Mouse (Mus musculus): ENCODE results near the gene Olfr822.
"Not testable (repeated sequence)": the region's sequence is repeated elsewhere in the genome, so short reads cannot be mapped to it uniquely, and the experiment has no call there.

Olfr822 gene

GRCm38 (mm10) chr10:130070910-130071309 is at the start of gene Olfr822:
Gene Olfr822 (plus strand): TSS chr10:130071210.
- DNase-seq (ENCODE audit: low spot score in 2 of 2) = no peak

DNA sequence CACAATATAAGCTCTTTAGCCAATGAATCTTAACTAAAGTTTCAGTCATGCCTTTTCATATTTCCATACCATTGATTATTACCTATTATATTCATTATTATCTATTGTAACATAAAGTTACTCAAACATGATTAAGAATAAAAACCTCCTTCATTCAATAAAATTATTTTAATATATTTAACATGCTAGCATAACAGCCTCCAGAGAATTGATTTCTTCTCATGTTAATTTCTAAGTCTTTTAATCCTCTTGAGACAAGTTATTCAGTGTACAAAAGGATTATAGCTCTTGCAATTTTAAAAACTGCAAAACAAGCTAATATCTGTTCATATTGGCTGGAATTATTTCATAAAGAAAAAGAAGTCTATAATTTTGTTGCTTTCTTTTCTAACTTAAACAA is 41.0 kb upstream of the Olfr822 start, which contains the start of gene Olfr821:
Gene Olfr821 (plus strand): TSS at position 301 of the 400 bp plus-strand sequence.
- DNase-seq (ENCODE audit: low spot score in 2 of 2) = no peak

DNA sequence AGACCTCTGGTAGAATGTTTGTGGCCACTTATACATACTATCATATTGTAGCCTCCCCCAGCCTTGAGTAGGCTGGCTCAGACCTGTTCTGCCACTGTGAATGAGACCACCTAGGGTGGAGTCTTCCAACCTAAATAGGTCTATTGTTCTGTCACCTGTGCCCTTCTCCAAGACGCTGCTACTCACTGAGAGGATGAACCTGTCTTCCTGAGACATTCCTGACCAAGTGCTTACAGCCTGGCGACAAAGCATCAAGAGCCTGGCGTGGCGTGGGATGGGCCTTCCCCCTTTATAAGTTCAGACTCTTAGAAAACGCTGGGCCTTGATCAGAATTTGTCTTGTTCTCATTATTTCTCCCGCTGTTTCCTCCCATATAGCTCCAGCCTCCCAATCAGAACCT is 33.9 kb upstream of the Olfr822 start:
- DNase-seq (ENCODE audit: low spot score in 2 of 2) = no peak

DNA sequence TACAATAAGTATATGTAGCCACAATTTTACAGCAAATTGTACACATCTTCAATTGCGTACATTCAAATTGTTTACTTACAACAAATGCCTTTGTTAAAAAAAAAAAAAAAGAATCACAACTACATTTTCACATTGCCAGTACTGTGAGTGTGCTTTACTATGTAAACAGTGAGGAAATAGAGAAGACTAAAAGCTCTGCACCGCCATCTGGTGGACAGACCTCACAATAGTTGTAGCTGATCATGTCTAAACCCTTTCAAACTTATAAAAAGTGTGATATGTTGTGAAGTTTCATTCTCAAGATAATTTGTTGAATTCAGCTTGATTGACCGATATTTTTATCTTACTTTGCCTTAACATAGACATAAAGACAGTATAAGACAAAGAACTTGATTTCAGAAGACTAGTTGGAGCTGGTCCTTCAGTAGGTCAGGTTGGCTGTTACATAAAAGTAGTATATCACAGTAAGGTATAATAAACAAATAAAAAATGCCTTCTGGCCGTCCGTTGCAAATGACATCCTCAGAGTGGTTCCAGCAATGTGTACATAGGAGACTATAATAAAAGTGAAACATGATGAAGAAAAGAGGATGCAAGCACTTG is 21.9 kb downstream of the Olfr822 start:
- DNase-seq (ENCODE audit: low spot score in 2 of 2) = peak; percentile 58 to 69

GRCm38 (mm10) chr10:130096104-130096503 is 25.1 kb downstream of the Olfr822 start:
- DNase-seq (ENCODE audit: low spot score in 2 of 2) = no peak

- not testable (repeated sequence) for DNase-seq (ENCODE audit: low spot score in 2 of 2)
These were observed 44.3 kb downstream of the Olfr822 start, which contains the start of gene Olfr823 for GRCm38 (mm10) chr10:130115283-130115682. Gene Olfr823 (minus strand): TSS chr10:130115383.

GRCm38 (mm10) chr10:130116045-130116444 is 45.0 kb downstream of the Olfr822 start:
- DNase-seq (ENCODE audit: low spot score in 2 of 2) = not testable (repeated sequence)

Measured in cerebellum, postnatal 4 days (tissue).